Mouse (Mus musculus): ENCODE measurements around the gene Il13ra2. TPM values are rescaled to one million over a fixed set of nuclear protein-coding genes. Genes with fewer than 3 reads are reported as not detected.
"Not testable (repeated sequence)": the region's sequence is repeated elsewhere in the genome, so short reads cannot be mapped to it uniquely, and the experiment has no call there.

Il13ra2 gene
- not detected for total RNA-seq (2022)

GRCm38 (mm10) chrX:147429129-147429528 is at the start of gene Il13ra2:
TSS of gene Il13ra2 (minus strand) at chrX:147429192.
- no peak for DNase-seq (ENCODE audit: low spot score in 2 of 2)

- not testable (repeated sequence) for DNase-seq (ENCODE audit: low spot score in 2 of 2)
Measured at GRCm38 (mm10) chrX:147453610-147454009, 24.6 kb upstream of the Il13ra2 start, which contains the start of gene Vmn1r239-ps. TSS of gene Vmn1r239-ps (minus strand) at chrX:147453710.

GRCm38 (mm10) chrX:147443386-147443785 is 14.4 kb upstream of the Il13ra2 start:
- no peak for DNase-seq (ENCODE audit: low spot score in 2 of 2)

GRCm38 (mm10) chrX:147435400-147435799 is 6.4 kb upstream of the Il13ra2 start:
- no peak for DNase-seq (ENCODE audit: low spot score in 2 of 2)

- DNase-seq (ENCODE audit: low spot score in 2 of 2) = peak in 1 of 2 experiments; percentile 1
Measured at GRCm38 (mm10) chrX:147429753-147430152, 761 bp upstream of the Il13ra2 start.

GRCm38 (mm10) chrX:147393446-147393845 is 35.5 kb downstream of the Il13ra2 start:
- DNase-seq (ENCODE audit: low spot score in 2 of 2) = no peak

- DNase-seq (ENCODE audit: low spot score in 2 of 2) = no peak
Measured at GRCm38 (mm10) chrX:147349167-147349566, 79.8 kb downstream of the Il13ra2 start.

Other genes starting within 250 kb of the Il13ra2 start
- gene Vmn1r239-ps, start 24.5 kb upstream of the Il13ra2 start, total RNA-seq (2022) = not detected
- gene Lrch2, start 124.9 kb upstream of the Il13ra2 start, total RNA-seq (2022) = under 1 TPM; 0.27 to 0.74 (median 0.56) TPM

Measured in gastrocnemius, adult 8-10 months (tissue).